Mouse (Mus musculus): ENCODE measurements at regions not wholly inside any gene's neighbourhood (a gene's known extent, or its start where the extent isn't known, plus 50 kb on each side); places are given as distances from the start of the nearest gene placed in this dataset.

DNA sequence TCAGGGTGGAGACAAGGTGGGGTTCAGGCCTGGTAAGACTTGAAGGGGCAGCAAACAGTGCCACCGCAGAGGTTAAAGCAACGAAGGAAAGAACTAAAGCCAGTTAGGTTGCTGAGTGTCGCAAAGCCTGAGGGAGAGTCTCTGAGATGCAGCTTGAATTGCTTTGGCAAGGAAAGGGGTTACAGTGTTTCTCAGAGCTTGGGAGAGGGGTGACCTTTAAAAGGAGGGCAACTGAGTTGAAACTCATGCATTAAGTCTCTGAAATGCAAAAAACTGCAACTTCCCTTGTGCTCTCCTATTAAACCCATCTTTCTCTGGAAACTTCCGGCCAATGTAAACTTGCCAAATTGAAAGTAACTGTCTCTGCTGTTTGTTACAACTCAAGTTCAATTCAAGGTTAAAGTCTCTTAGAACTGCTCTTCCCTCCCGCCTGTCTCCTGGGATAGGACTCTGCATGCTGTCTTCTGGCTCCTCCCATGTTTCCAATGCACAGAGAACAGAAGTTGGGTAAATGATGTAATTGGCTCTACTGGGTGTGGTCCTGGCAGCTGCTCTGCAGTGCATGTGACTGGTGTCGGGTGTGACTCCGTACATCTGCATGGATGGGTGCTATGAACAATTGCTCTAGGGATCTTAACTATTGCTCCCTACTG lies 181.4 kb upstream of the Gas1 start:
- Histone ChIP-seq H3K4me3 (ENCODE audit: insufficient read depth, low read depth, low read length) (no peak overlapping the region), H3K27me3 (replicated peaks; ENCODE audit: control insufficient read depth, insufficient read depth, low read length) (no peaks in the 10 kb centered on the region; the same call in 1 of the 2 replicates), H3K27ac (ENCODE audit: insufficient read depth, low read depth, low read length) (no peak overlapping the region), H3K4me1 (ENCODE audit: control insufficient read depth, insufficient read depth, low read length) (no peaks in the 10 kb centered on the region), H3K36me3 (ENCODE audit: control insufficient read depth, insufficient read depth, low read length) (no peaks in the 10 kb centered on the region)
- 67% methylated on average over 7 of the region's 7 CpGs for WGBS
- no peak for DNase-seq
- no peak for TF ChIP-seq POLR2A (IDR thresholded peaks at IDR 0.05; ENCODE audit: low read depth, low read length)
- no peak for TF ChIP-seq CTCF (conservative IDR thresholded peaks at IDR 0.05; ENCODE audit: insufficient read depth, insufficient read length, low read depth, low read length)

DNA sequence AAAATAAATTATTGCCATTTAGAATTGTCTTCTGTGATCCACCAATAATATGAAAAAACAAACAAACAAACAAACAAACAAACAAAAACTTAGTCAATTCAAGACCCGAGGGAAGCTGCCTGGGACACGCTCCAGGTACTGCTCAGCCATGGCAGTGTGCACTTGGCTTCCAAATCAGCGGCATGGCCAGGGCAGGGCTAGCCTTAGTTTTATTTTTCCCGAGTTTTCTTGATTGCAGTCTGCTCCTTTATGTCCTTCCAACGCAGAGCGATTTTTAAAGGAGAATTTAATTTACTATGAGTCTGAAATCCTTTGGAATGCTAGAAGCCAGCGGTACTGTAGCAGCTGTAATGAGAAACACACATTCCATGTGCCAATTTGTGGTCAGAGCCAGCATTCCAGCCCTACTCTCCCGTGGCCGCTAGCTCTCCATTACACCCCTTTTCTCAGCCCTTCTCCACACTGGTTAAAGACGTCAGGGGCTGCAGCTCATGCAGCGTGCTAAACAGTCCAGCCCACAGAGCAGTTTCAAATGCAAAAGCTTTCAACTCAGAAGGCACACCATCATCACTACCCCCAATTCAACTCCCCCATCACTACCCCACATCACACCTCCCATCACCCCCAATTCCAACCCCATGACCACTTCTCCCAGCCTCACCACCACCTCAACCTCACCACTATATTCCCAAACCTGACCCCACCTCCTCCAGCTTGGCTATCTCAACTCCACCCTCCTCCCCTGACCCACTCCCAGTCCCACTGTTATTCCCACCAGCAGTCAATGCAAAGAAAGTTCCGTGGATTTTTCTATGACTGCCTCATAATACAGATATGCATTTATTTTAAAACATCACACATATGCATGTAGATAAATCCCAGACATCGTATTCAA lies 187.9 kb upstream of the Gas1 start:
- H3K4me3 ChIP-seq (ENCODE audit: insufficient read depth, low read depth, low read length): no peak overlapping the region
- no peaks in the 10 kb centered on the region for H3K27me3 ChIP-seq (replicated peaks; ENCODE audit: control insufficient read depth, insufficient read depth, low read length)
- no peaks in the 10 kb centered on the region for H3K36me3 ChIP-seq (ENCODE audit: control insufficient read depth, insufficient read depth, low read length)
- H3K4me1 ChIP-seq (ENCODE audit: control insufficient read depth, insufficient read depth, low read length): no peaks in the 10 kb centered on the region
- DNase-seq: peak; percentile 41
- no peak for TF ChIP-seq POLR2A (IDR thresholded peaks at IDR 0.05; ENCODE audit: low read depth, low read length)
- H3K27ac ChIP-seq (ENCODE audit: insufficient read depth, low read depth, low read length): no peak overlapping the region
- 35% methylated on average over 13 of the region's 13 CpGs for WGBS

DNA sequence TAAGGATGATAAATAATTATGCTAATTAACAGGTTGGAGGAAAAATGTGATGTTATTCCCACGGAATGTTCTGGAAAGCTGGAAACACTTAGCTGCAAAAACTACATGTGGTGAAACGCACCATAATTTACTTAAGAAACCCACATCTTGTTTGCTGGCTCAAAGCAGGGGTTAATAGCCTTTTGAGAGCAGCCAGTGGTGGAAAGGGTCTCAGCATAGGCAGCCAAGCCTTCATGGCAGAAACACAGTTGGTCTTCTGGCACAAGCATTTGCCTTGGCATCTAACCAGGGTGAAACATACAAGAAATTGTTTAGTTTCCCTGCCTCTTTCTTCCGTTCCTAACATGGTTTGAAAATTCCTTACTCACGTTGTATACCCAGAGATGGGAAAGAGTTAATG lies 192.1 kb upstream of the Gas1 start:
- no peak overlapping the region for H3K27ac ChIP-seq (ENCODE audit: insufficient read depth, low read depth, low read length)
- H3K4me1 ChIP-seq (ENCODE audit: control insufficient read depth, insufficient read depth, low read length): no peaks in the 10 kb centered on the region; the same call in 1 of the 2 replicates
- whole genome bisulfite sequencing: 75% methylated on average over 4 of the region's 4 CpGs
- no peaks in the 10 kb centered on the region for H3K27me3 ChIP-seq (replicated peaks; ENCODE audit: control insufficient read depth, insufficient read depth, low read length)
- no peak overlapping the region for H3K4me3 ChIP-seq (ENCODE audit: insufficient read depth, low read depth, low read length)
- no peaks in the 10 kb centered on the region for H3K36me3 ChIP-seq (ENCODE audit: control insufficient read depth, insufficient read depth, low read length)
- TF ChIP-seq CTCF (conservative IDR thresholded peaks at IDR 0.05; ENCODE audit: insufficient read depth, insufficient read length, low read depth, low read length) (no peak), POLR2A (IDR thresholded peaks at IDR 0.05; ENCODE audit: low read depth, low read length) (no peak)
- no peak for DNase-seq

DNA sequence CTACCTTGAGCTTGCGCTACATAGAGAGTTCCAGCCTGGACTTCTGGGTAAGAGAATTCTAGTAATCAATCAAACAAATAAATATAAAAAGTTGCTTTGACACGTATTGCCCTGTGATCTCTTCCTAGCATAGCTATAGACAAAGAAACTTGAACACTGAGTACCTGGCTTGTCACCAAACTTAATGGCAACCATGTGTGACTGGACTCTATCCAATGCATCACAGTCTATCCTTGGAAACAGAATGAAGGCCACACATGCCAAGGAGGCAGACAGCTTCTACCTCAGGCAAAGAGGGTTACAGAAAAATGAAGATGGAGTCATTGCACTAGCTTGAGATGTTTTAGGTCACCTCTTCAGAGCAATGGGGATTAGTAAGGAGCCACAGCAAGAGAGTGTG lies 194.5 kb upstream of the Gas1 start:
- 79% methylated on average over 2 of the region's 2 CpGs for WGBS
- no peak for TF ChIP-seq POLR2A (IDR thresholded peaks at IDR 0.05; ENCODE audit: low read depth, low read length)
- no peak for TF ChIP-seq CTCF (conservative IDR thresholded peaks at IDR 0.05; ENCODE audit: insufficient read depth, insufficient read length, low read depth, low read length)
- no peaks in the 10 kb centered on the region for H3K36me3 ChIP-seq (ENCODE audit: control insufficient read depth, insufficient read depth, low read length)

DNA sequence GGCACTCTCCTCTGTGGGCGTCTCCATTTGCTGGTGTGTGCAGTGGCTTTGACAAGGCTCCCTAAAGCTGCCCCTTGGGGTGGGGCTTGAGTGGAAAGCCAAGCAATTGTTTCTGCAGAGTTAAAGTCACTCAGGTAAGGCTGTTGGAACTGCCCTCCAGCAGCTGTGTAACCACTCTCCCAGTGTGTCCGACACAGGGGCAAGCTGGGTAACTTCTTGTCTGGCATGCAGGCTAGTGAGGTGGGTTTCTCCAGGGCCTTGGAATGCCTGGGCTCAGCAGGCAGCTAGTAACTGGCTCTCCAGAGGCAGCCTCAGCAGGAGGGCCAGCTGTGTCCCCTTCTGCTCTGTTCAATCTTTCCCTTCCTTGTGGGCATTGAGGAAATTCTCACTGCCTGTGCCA lies 199.5 kb upstream of the Gas1 start:
- H3K4me1 ChIP-seq (ENCODE audit: control insufficient read depth, insufficient read depth, low read length): no peaks in the 10 kb centered on the region
- TF ChIP-seq CTCF (conservative IDR thresholded peaks at IDR 0.05; ENCODE audit: insufficient read depth, insufficient read length, low read depth, low read length): no peak
- TF ChIP-seq POLR2A (IDR thresholded peaks at IDR 0.05; ENCODE audit: low read depth, low read length): no peak
- H3K27ac ChIP-seq (ENCODE audit: insufficient read depth, low read depth, low read length): no peak overlapping the region
- DNase-seq: no peak
- no peak overlapping the region for H3K4me3 ChIP-seq (ENCODE audit: insufficient read depth, low read depth, low read length)
- H3K27me3 ChIP-seq (replicated peaks; ENCODE audit: control insufficient read depth, insufficient read depth, low read length): no peaks in the 10 kb centered on the region
- WGBS: 79% methylated on average over 2 of the region's 2 CpGs
- H3K36me3 ChIP-seq (ENCODE audit: control insufficient read depth, insufficient read depth, low read length): no peaks in the 10 kb centered on the region

More for the DNA sequence above, 194.5 kb upstream of the Gas1 start:
- Histone ChIP-seq H3K27ac (ENCODE audit: insufficient read depth, low read depth, low read length) (no peak overlapping the region), H3K4me3 (ENCODE audit: insufficient read depth, low read depth, low read length) (no peak overlapping the region), H3K4me1 (ENCODE audit: control insufficient read depth, insufficient read depth, low read length) (no peaks in the 10 kb centered on the region; the same call in 1 of the 2 replicates), H3K27me3 (replicated peaks; ENCODE audit: control insufficient read depth, insufficient read depth, low read length) (no peaks in the 10 kb centered on the region)
- DNase-seq: no peak

DNA sequence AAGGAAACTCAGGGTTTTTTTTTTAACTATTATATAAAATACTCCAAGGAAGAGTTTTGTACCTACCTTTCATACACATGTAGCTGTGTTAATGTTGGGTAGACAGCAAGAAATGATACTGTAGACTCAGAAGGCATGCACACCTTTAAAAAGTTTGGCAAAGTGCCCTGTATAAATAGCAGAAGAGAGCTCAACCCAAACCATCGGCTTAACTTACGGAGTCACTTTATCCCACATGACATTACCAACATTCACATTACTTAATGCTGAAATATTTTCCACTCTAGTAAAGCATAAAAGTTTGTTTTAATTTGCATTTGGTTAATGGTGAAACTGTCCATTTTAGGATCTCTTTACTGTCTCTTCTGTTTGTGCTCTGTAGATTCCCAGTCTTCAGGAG lies 205.7 kb upstream of the Gas1 start:
- no peak overlapping the region for H3K4me3 ChIP-seq (ENCODE audit: insufficient read depth, low read depth, low read length)
- WGBS: 45% methylated on average over 2 of the region's 2 CpGs
- no peak overlapping the region for H3K27ac ChIP-seq (ENCODE audit: insufficient read depth, low read depth, low read length)
- no peaks in the 10 kb centered on the region for H3K4me1 ChIP-seq (ENCODE audit: control insufficient read depth, insufficient read depth, low read length)
- no peak for DNase-seq
- no peak for TF ChIP-seq CTCF (conservative IDR thresholded peaks at IDR 0.05; ENCODE audit: insufficient read depth, insufficient read length, low read depth, low read length)
- TF ChIP-seq POLR2A (IDR thresholded peaks at IDR 0.05; ENCODE audit: low read depth, low read length): no peak
- H3K36me3 ChIP-seq (ENCODE audit: control insufficient read depth, insufficient read depth, low read length): no peaks in the 10 kb centered on the region
- no peaks in the 10 kb centered on the region for H3K27me3 ChIP-seq (replicated peaks; ENCODE audit: control insufficient read depth, insufficient read depth, low read length)

DNA sequence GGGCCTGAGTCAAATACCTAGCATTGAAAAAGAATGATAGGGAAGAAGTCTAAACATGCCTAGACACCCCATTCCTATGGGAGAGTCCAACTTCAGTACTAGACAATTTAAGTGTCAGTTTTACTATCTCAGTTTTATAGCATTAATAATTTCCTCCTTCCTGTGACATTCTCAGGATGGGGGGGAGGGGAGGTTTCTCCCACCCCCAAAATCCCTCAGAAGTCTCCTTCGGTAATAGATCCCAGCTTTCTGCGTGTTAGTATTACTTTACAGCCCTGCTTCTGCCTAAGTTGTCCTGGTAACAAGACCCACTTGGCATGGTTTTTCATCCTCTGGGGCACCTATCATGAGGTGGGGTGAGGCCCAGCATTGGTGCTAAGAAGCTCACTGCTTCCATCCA lies 202.9 kb upstream of the Dapk1 start:
- WGBS: 66% methylated on average over 2 of the region's 2 CpGs
- H3K36me3 ChIP-seq (ENCODE audit: control insufficient read depth, insufficient read depth, low read length): no peaks in the 10 kb centered on the region
- H3K27me3 ChIP-seq (replicated peaks; ENCODE audit: control insufficient read depth, insufficient read depth, low read length): no peaks in the 10 kb centered on the region
- no peak for TF ChIP-seq CTCF (conservative IDR thresholded peaks at IDR 0.05; ENCODE audit: insufficient read depth, insufficient read length, low read depth, low read length)
- no peak for TF ChIP-seq POLR2A (IDR thresholded peaks at IDR 0.05; ENCODE audit: low read depth, low read length)
- H3K27ac ChIP-seq (ENCODE audit: insufficient read depth, low read depth, low read length): no peak overlapping the region
- H3K4me3 ChIP-seq (ENCODE audit: insufficient read depth, low read depth, low read length): no peak overlapping the region
- no peaks in the 10 kb centered on the region for H3K4me1 ChIP-seq (ENCODE audit: control insufficient read depth, insufficient read depth, low read length)
- DNase-seq: no peak

Measured in kidney, adult 2 months (tissue).